Mouse (Mus musculus) lung, adult 18-20 months (tissue): ENCODE results near the gene Olfm1.

Experiments used
- DNase-seq, 2 experiments: peaks; one replicate each; pipeline ENCODE4 v3.0.0; 2022; ENCODE audit warnings: mixed read lengths in 2 of 2

Gene Olfm1

GRCm38 (mm10) chr2:28192821-28193689 is at the start of gene Olfm1:
Olfm1 (plus strand) TSS chr2:28192992.
- DNase-seq: peak; percentile 61 to 69

DNA sequence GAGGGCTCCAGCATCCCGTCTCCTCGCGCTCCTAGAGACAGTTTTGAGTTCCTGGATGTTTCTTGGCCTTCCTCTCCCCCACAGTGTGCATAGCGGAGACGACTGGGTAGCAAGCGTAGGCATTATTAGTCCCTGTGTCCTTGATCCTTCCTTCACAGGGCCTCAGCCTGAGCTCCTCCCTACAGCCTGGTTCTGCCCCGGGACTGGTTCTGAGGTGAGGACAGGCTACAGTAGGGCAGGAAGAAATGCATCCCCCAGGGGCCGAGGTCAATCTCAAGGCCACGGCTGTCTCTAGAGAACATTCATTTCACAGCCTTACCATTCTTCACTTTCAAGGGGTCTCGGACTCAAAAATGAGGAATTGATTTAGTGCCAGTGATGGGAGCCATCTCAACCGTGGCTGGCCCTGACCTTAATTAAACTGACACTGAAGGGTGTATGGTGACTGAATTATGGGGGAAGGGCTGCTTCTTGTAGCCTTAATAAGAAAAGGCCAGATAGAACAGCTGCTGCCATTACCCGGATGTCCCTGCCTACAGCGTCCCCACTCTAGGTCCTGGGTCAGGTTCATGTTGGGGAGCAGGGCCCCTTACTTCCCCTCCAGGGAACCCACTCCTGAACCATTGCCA is 49.3 kb upstream of the Olfm1 start:
- no peak for DNase-seq

DNA sequence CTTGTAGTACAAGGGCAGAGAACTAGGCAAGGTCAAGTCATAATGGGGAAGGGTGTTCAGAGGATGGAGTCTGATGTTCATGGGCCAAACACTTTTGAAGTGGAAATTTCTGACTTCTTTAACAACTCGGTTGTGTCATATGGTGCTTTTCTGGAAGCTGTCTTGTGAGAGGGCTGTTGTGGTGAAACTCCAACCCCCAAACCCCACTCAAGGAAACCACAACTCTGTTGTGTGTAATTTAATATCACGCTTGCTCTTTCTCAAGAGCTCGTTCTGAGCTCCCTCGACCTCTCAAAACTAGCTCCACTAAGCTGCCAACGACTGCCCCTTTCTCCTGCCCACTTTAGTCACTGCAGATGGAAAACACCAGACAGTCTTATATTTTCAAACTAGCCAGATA is 47.1 kb upstream of the Olfm1 start:
- DNase-seq: no peak

DNA sequence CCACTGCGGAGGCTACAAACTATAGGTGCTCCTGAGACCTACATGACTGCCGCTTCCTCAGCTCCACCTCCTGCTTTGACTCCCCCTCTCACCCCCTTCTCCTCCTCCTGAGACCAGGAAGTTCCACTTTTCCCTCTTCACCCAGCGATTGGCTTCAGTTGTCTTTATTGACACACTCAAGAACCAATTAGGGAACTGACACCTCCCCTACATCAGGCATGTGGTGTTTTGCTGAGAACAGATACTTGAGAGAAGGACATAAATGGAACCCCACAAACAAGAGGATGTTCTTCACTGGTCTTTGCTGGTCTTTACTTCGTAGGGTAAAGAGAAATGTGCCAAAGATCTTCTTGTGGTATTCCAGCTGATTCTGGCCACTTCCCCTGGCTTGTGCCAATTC is 46.6 kb upstream of the Olfm1 start:
- no peak for DNase-seq

- no peak for DNase-seq
These were observed 46.1 kb upstream of the Olfm1 start for GRCm38 (mm10) chr2:28146685-28147084.

GRCm38 (mm10) chr2:28147248-28147794 is 45.5 kb upstream of the Olfm1 start:
- DNase-seq: no peak

GRCm38 (mm10) chr2:28149688-28150087 is 43.1 kb upstream of the Olfm1 start:
- DNase-seq: no peak

- DNase-seq: no peak
These were observed 32.2 kb upstream of the Olfm1 start for GRCm38 (mm10) chr2:28160568-28160967.

DNA sequence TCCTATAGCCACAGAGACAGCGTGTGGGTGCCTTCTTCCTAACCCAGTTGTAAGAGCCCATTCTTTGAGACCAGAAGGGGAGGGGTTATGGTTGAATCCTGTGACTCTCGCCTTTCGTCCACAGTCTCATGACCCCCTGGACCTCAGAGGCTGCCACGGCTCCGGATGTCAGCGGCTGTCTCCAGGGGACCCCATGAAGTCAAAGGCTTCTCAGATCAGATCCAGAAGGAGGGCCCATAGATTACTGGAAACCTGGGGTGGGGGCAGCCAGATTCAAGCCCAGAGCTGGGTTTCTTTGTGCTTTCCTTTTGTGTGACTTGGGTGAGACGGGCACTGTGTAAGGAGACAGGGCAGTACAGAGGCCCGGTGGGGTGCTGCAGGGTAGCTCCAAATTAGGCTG is 27.2 kb upstream of the Olfm1 start:
- DNase-seq: no peak

GRCm38 (mm10) chr2:28169336-28169735 is 23.5 kb upstream of the Olfm1 start:
- no peak for DNase-seq

DNA sequence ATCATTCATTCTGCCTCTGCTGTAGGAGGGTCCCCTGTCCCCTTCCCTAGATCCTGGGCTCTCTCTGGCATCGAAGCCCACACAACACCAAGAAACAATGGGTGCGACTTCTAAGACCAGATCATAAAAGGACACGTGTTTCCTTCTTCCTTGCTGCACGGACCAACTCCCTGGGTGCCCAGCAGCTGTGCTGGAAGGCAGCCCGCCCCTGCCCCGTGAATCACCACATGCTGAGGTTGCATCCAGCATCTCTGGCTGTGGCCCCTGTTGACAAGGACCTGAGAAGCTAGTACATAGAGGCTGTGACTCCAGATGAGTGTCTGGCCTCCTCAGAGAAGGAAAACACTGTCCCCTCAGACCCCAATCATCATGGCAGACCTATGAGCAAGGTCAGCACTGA is 20.8 kb upstream of the Olfm1 start:
- no peak for DNase-seq

DNA sequence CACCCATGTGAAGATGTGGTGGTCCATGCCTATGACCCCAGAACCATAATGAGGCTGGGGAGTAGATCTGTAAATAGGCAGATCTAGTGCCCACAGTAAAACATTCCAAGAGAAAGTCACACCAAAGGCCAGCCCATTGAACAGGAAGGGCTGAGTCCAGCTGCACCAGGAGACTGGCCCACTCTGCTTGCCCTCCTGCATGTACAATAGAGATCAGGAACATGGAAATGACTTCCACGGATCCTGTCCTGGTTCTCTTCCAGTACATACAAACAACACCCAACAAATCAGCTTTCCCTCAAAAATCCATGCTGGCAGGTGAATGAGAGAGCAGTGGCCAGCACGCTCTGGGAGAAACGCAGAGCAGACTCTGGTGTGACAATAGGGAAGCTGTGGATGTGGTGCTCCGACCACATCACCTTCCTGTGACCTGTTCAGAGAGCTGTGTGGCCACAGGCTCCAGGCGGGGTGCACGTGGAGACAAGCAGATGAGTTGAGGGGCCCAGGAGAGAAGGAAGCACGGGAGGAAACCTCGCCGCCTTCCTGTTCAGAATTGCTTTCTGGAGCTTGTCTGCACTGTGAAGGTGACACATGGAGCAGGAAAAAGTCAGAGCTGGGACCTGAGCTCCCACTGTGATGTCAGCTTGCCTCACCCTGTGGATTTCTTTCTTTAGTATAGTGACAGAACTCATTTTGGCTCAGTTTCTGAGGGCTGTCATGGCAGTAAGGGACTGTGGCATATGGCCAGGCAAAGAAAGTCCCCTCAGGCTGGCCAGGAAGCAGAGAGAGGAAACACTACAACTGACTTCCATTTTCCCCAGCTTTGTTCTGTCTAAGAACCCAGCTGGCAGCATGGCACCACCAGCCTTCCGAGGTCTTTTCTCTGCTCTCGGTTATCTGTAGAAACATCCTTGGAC is 19.3 kb upstream of the Olfm1 start:
- no peak for DNase-seq

DNA sequence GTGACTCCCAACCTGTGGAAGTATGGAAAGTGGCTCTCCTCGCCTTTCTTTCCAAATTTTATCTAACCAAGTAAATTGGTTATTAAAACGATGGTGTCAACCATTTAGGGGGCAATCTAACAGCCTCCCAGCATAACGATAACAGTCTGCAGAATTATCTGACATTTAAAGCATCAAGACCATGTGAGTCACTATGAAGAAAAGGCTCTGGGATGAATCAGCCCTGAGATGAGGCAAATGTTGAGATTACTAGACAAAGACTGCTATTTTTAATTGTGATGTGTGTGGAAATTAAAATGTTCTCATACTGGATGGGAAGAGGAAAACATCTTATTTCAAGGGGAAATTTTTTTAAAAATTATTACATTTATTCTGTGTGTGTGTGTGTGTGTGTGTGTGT is 18.4 kb upstream of the Olfm1 start:
- DNase-seq: no peak

- no peak for DNase-seq
These were observed 14.2 kb upstream of the Olfm1 start for GRCm38 (mm10) chr2:28178600-28178999.

GRCm38 (mm10) chr2:28180053-28180452 is 12.7 kb upstream of the Olfm1 start:
- DNase-seq: no peak

- no peak for DNase-seq
These were observed 4.3 kb upstream of the Olfm1 start for GRCm38 (mm10) chr2:28188398-28188944.

GRCm38 (mm10) chr2:28193690-28194087 is 897 bp downstream of the Olfm1 start:
- peak in 1 of 2 experiments; percentile 14 for DNase-seq

DNA sequence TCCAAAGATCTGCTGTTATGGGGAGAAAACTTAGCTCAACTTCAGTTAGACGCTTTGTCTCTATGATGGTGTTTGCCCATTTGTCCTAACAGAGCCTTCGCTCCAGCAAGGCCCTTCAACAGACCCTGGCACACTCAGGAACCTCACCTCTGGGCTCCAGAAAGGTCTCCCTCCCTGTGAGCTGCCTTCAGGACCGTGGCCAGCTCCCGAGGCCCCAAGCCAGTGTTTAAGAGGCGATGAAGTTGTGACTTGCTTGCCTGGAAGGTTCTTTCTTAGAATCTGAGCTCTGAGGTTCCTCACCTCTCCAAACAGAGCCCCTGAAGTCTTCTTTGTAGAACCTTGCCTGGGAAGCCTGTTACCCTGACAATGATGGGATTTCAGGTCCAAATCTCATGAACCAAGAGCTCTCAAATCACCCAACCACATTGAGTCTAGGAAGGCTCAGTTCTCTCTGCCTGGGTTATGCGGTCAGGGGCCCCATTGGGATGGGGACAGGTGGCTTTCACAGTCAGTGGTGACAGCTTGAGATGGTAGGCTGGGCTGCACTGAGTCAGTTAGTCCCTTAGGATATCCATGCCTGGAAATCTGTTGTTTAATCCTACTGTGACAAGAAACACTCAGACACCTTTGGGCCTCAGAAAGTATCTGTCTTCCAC is 2.3 kb downstream of the Olfm1 start:
- no peak for DNase-seq

- no peak for DNase-seq
These were observed 2.9 kb downstream of the Olfm1 start for GRCm38 (mm10) chr2:28195726-28196125.

GRCm38 (mm10) chr2:28201441-28201841 is 8.6 kb downstream of the Olfm1 start:
- DNase-seq: no peak

DNA sequence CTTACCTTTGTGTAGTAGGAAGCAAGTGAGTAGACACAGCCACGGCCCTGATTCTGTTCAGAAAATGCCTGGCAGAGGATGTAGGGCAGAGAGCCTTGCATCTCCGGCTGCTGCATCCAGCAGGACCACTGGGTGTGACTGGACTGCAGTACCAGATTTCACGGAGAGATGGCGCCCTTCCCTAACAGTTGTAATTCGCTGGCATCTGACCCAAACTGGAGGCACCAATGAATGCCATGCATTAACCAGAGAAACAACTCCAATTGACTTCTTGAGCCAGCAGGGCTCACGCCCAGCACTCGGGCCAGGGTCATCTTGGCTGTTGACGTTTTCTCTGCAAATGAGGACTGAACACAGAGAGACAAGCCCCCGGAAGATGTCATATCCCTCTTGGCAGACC is 11.4 kb downstream of the Olfm1 start:
- DNase-seq: peak; percentile 84 to 88
